Comparison of ENCODE assay signal across 9 mouse cellular contexts in the genomic region with DNA sequence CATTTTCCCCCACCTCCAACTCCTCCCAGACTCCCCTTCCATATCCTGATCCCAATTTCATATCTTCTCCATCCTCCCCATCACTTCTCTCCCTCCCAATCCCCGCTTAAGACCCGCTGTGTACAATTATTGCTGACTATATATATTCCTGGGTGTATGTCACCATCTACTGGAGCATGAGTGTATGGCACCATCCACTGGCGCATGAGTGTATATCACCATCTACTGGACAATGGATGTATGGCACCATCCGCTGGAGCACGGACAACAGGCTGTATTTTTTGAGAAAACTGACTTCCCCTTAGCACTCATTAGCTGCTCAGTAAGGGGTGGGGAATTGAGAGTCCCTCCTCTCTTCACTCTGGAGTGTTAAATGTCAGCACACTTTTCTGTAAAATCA. TPM values are rescaled to one million over a fixed set of nuclear protein-coding genes. Genes with fewer than 3 reads are reported as not detected.
DNase-seq lines count a peak whose midpoint lies in the region; ATAC-seq and TF ChIP-seq lines count a peak whose summit lies in the region.
"Had no signal": no experiment of that assay in that cellular context is flagged by ENCODE, and none has a peak within 500 bp of the region (broad histone marks: within the 10 kb centered on the region; RNA-seq: fewer than 3 reads in every experiment).

No protein-coding gene starts in this region.

- no peaks in the 10 kb centered on the region for H3K27me3 ChIP-seq in heart, embryonic 15.5 days
- H3K27me3 ChIP-seq in liver, embryonic 13.5 days = no peaks in the 10 kb centered on the region
- no peaks in the 10 kb centered on the region for H3K27me3 ChIP-seq in stomach, embryonic 15.5 days (replicated peaks)
- H3K27me3 ChIP-seq: embryonic facial prominence, embryonic 13.5 days had no signal

- no peaks in the 10 kb centered on the region for H3K36me3 ChIP-seq in heart, embryonic 15.5 days
- no peaks in the 10 kb centered on the region for H3K36me3 ChIP-seq in liver, embryonic 13.5 days
- no peaks in the 10 kb centered on the region for H3K36me3 ChIP-seq in stomach, embryonic 15.5 days
- H3K36me3 ChIP-seq: embryonic facial prominence, embryonic 13.5 days had no signal

- H3K4me3 ChIP-seq in bone marrow macrophage, adult 2 months (ENCODE audit: insufficient read depth, low read length) = no peak overlapping the region
- no peak overlapping the region for H3K4me3 ChIP-seq in heart, embryonic 15.5 days
- H3K4me3 ChIP-seq in liver, embryonic 13.5 days (replicated peaks) = no peak overlapping the region
- no peak overlapping the region for H3K4me3 ChIP-seq in stomach, embryonic 15.5 days (replicated peaks)
- H3K4me3 ChIP-seq: embryonic facial prominence, embryonic 13.5 days had no signal

- H3K27ac ChIP-seq in bone marrow macrophage, adult 2 months (ENCODE audit: insufficient read depth, low read depth, low read length) = no peak overlapping the region
- H3K27ac ChIP-seq in heart, embryonic 15.5 days = no peak overlapping the region
- no peak overlapping the region for H3K27ac ChIP-seq in liver, embryonic 13.5 days
- no peak overlapping the region for H3K27ac ChIP-seq in stomach, embryonic 15.5 days
- H3K27ac ChIP-seq: embryonic facial prominence, embryonic 13.5 days had no signal

- no peaks in the 10 kb centered on the region for H3K9me3 ChIP-seq in heart, embryonic 15.5 days (replicated peaks)
- no peaks in the 10 kb centered on the region for H3K9me3 ChIP-seq in liver, embryonic 13.5 days (replicated peaks)
- no peaks in the 10 kb centered on the region for H3K9me3 ChIP-seq in stomach, embryonic 15.5 days
- H3K9me3 ChIP-seq: embryonic facial prominence, embryonic 13.5 days had no signal

- DNase-seq in CD4-positive, CD25-positive, alpha-beta regulatory T cell, adult 2 months (ENCODE audit: low read depth, low spot score) = peak; percentile 86
- peak; percentile 51 for DNase-seq in fibroblast of lung, adult 2 months (ENCODE audit: low read depth)
- peak; percentile 77 for DNase-seq in kidney, postnatal 10 days
- peak; percentile 32 for DNase-seq in liver, embryonic 13.5 days
- DNase-seq in neural tube, embryonic 10.5 days (ENCODE audit: extremely low spot score, low spot score) = peak; percentile 60

- TF ChIP-seq POLR2A in bone marrow macrophage, adult 2 months (IDR thresholded peaks at IDR 0.05; ENCODE audit: borderline replicate concordance, low read depth, low read length) = no peak

- no peaks in the 10 kb centered on the region for H3K4me1 ChIP-seq in bone marrow macrophage, adult 2 months (ENCODE audit: control insufficient read depth, insufficient read depth, low read length)
- H3K4me1 ChIP-seq in heart, embryonic 15.5 days (replicated peaks) = no peaks in the 10 kb centered on the region
- H3K4me1 ChIP-seq in liver, embryonic 13.5 days (replicated peaks) = no peaks in the 10 kb centered on the region
- H3K4me1 ChIP-seq in stomach, embryonic 15.5 days = no peaks in the 10 kb centered on the region
- H3K4me1 ChIP-seq: embryonic facial prominence, embryonic 13.5 days had no signal

- ATAC-seq in heart, embryonic 15.5 days (replicated peaks; ENCODE audit: insufficient number of reproducible peaks, insufficient read depth, low FRiP score, low read depth) = peak; percentile 55; the same call in 1 of the 2 replicates
- ATAC-seq in liver, embryonic 13.5 days (ENCODE audit: low read depth) = peak; percentile 63
- ATAC-seq in stomach, embryonic 15.5 days (ENCODE audit: insufficient read depth, low FRiP score, low read depth) = peak; percentile 47; the same call in 1 of the 2 replicates

- 4% methylated on average over 5 of the region's 5 CpGs for WGBS in heart, embryonic 15.5 days
- 4% methylated on average over 5 of the region's 5 CpGs for WGBS in liver, embryonic 13.5 days (ENCODE audit: insufficient replicate concordance)
- WGBS in stomach, embryonic 15.5 days = 7% methylated on average over 5 of the region's 5 CpGs

- no peak overlapping the region for H3K9ac ChIP-seq in heart, embryonic 15.5 days
- H3K9ac ChIP-seq in liver, embryonic 13.5 days = no peak overlapping the region
- no peak overlapping the region for H3K9ac ChIP-seq in stomach, embryonic 15.5 days
- H3K9ac ChIP-seq: embryonic facial prominence, embryonic 13.5 days had no signal

- peak; percentile 88 for TF ChIP-seq CTCF in bone marrow macrophage, adult 2 months (IDR thresholded peaks at IDR 0.05; ENCODE audit: low read depth, low read length)

- H3K4me2 ChIP-seq in heart, embryonic 15.5 days = no peak overlapping the region
- no peak overlapping the region for H3K4me2 ChIP-seq in liver, embryonic 13.5 days
- H3K4me2 ChIP-seq in stomach, embryonic 15.5 days = no peak overlapping the region
- H3K4me2 ChIP-seq: embryonic facial prominence, embryonic 13.5 days had no signal

RNA-seq across cellular contexts. Expression of a gene that starts 48.0 kb away (rescaled TPM):
- 93.7 and 114 TPM in 2 replicates for polyA plus RNA-seq in bone marrow macrophage, adult 2 months (2012; ENCODE audit: insufficient read depth, insufficient read length, missing spikeins)
- polyA plus RNA-seq in heart, embryonic 15.5 days (2015; fragmentation: Nextera tagmentation; extraction: Ambion mirVana) = 2.6 and 3.0 TPM in 2 replicates
- polyA plus RNA-seq in liver, embryonic 13.5 days (2015; fragmentation: Nextera tagmentation; extraction: Ambion mirVana) = 2.1 and 3.4 TPM in 2 replicates
- 10.2 and 11.5 TPM in 2 replicates for polyA plus RNA-seq in stomach, embryonic 15.5 days (2015; fragmentation: Nextera tagmentation; extraction: Ambion mirVana)

RNA-seq across cellular contexts. Expression of a gene that starts 50.7 kb away (rescaled TPM):
- 0.74 and 0.83 TPM in 2 replicates for polyA plus RNA-seq in bone marrow macrophage, adult 2 months (2012; ENCODE audit: insufficient read depth, insufficient read length, missing spikeins)
- 0.08 and 0.28 TPM in 2 replicates for polyA plus RNA-seq in heart, embryonic 15.5 days (2015; fragmentation: Nextera tagmentation; extraction: Ambion mirVana)
- polyA plus RNA-seq in liver, embryonic 13.5 days (2015; fragmentation: Nextera tagmentation; extraction: Ambion mirVana) = 0.05 TPM in 1 of 2 replicates, not detected in the other
- polyA plus RNA-seq in stomach, embryonic 15.5 days (2015; fragmentation: Nextera tagmentation; extraction: Ambion mirVana) = 4.5 and 5.9 TPM in 2 replicates

RNA-seq across cellular contexts. Expression of a gene that starts 50.8 kb away (rescaled TPM):
- 35.3 and 39.8 TPM in 2 replicates for polyA plus RNA-seq in bone marrow macrophage, adult 2 months (2012; ENCODE audit: insufficient read depth, insufficient read length, missing spikeins)
- polyA plus RNA-seq in heart, embryonic 15.5 days (2015; fragmentation: Nextera tagmentation; extraction: Ambion mirVana) = 17.1 and 20.4 TPM in 2 replicates
- polyA plus RNA-seq in liver, embryonic 13.5 days (2015; fragmentation: Nextera tagmentation; extraction: Ambion mirVana) = 11.5 and 14.7 TPM in 2 replicates
- 26.7 and 28.4 TPM in 2 replicates for polyA plus RNA-seq in stomach, embryonic 15.5 days (2015; fragmentation: Nextera tagmentation; extraction: Ambion mirVana)

Comparison
In these comparisons a context has a peak if more than half of its experiments do, and no peak if none do; other contexts are left out.
1. DNase-seq: peak in every context shown above with its lines; median percentile 86 in CD4-positive, CD25-positive, alpha-beta regulatory T cell, adult 2 months; 77 in kidney, postnatal 10 days; 60 in neural tube, embryonic 10.5 days; 51 in fibroblast of lung, adult 2 months; 32 in liver, embryonic 13.5 days.